Mouse (Mus musculus): ENCODE data around the gene Lrrc20. TPM values are rescaled to one million over a fixed set of nuclear protein-coding genes. Genes with fewer than 3 reads are reported as not detected.
A peak's percentile ranks its signal among the peaks of the same experiment; 100 is the strongest.

The Lrrc20 gene
- polyA plus RNA-seq, 1 experiment: 7.4 TPM

GRCm38 (mm10) chr10:61474344-61474743 lies 1.3 kb upstream of the Lrrc20 start:
- Histone ChIP-seq H3K4me1 (ENCODE audit: control insufficient read depth, insufficient read depth, insufficient read length, low read length) (peaks cover 5% of the 10 kb centered on the region), H3K4me3 (ENCODE audit: low read depth, low read length) (no peak overlapping the region), H3K27me3 (ENCODE audit: control insufficient read depth, insufficient read depth, low read length) (no peaks in the 10 kb centered on the region), H3K27ac (ENCODE audit: insufficient read depth, low read depth, low read length) (no peak overlapping the region), H3K36me3 (ENCODE audit: control insufficient read depth, insufficient read depth, low read length) (no peaks in the 10 kb centered on the region)
- TF ChIP-seq POLR2A (IDR thresholded peaks at IDR 0.05; ENCODE audit: low read depth, low read length): no peak
- no peak for TF ChIP-seq CTCF (IDR thresholded peaks at IDR 0.05; ENCODE audit: extremely low read depth, insufficient read length, insufficient replicate concordance, low read depth, low read length)
- WGBS: 76% methylated on average over 1 of the region's 1 CpGs

GRCm38 (mm10) chr10:61476440-61477165 lies 1.0 kb downstream of the Lrrc20 start:
- Histone ChIP-seq H3K4me1 (ENCODE audit: control insufficient read depth, insufficient read depth, insufficient read length, low read length) (peaks cover 5% of the 10 kb centered on the region), H3K27me3 (ENCODE audit: control insufficient read depth, insufficient read depth, low read length) (no peaks in the 10 kb centered on the region), H3K4me3 (ENCODE audit: low read depth, low read length) (peak overlapping the region; percentile 73), H3K27ac (ENCODE audit: insufficient read depth, low read depth, low read length) (peak overlapping the region; percentile 68), H3K36me3 (ENCODE audit: control insufficient read depth, insufficient read depth, low read length) (no peaks in the 10 kb centered on the region)
- WGBS: 31% methylated on average over 15 of the region's 15 CpGs
- no peak for TF ChIP-seq CTCF (IDR thresholded peaks at IDR 0.05; ENCODE audit: extremely low read depth, insufficient read length, insufficient replicate concordance, low read depth, low read length)
- TF ChIP-seq POLR2A (IDR thresholded peaks at IDR 0.05; ENCODE audit: low read depth, low read length): no peak

GRCm38 (mm10) chr10:61479461-61479860 lies 3.9 kb downstream of the Lrrc20 start:
- TF ChIP-seq CTCF (IDR thresholded peaks at IDR 0.05; ENCODE audit: extremely low read depth, insufficient read length, insufficient replicate concordance, low read depth, low read length) (no peak), POLR2A (IDR thresholded peaks at IDR 0.05; ENCODE audit: low read depth, low read length) (no peak)
- no peaks in the 10 kb centered on the region for H3K36me3 ChIP-seq (ENCODE audit: control insufficient read depth, insufficient read depth, low read length)
- WGBS: 90% methylated on average over 10 of the region's 10 CpGs

GRCm38 (mm10) chr10:61479927-61480326 lies 4.3 kb downstream of the Lrrc20 start:
- Histone ChIP-seq H3K4me3 (ENCODE audit: low read depth, low read length) (no peak overlapping the region), H3K4me1 (ENCODE audit: control insufficient read depth, insufficient read depth, insufficient read length, low read length) (peaks cover 5% of the 10 kb centered on the region), H3K27ac (ENCODE audit: insufficient read depth, low read depth, low read length) (no peak overlapping the region), H3K36me3 (ENCODE audit: control insufficient read depth, insufficient read depth, low read length) (no peaks in the 10 kb centered on the region), H3K27me3 (ENCODE audit: control insufficient read depth, insufficient read depth, low read length) (no peaks in the 10 kb centered on the region)
- 90% methylated on average over 4 of the region's 4 CpGs for WGBS
- no peak for TF ChIP-seq CTCF (IDR thresholded peaks at IDR 0.05; ENCODE audit: extremely low read depth, insufficient read length, insufficient replicate concordance, low read depth, low read length)
- no peak for TF ChIP-seq POLR2A (IDR thresholded peaks at IDR 0.05; ENCODE audit: low read depth, low read length)

More at GRCm38 (mm10) chr10:61479461-61479860, 3.9 kb downstream of the Lrrc20 start:
- no peak overlapping the region for H3K4me3 ChIP-seq (ENCODE audit: low read depth, low read length)
- H3K27me3 ChIP-seq (ENCODE audit: control insufficient read depth, insufficient read depth, low read length): no peaks in the 10 kb centered on the region
- H3K4me1 ChIP-seq (ENCODE audit: control insufficient read depth, insufficient read depth, insufficient read length, low read length): peaks cover 5% of the 10 kb centered on the region
- no peak overlapping the region for H3K27ac ChIP-seq (ENCODE audit: insufficient read depth, low read depth, low read length)

- WGBS: 59% methylated on average over 1 of the region's 1 CpGs
- no peak for TF ChIP-seq POLR2A (IDR thresholded peaks at IDR 0.05; ENCODE audit: low read depth, low read length)
- no peak for TF ChIP-seq CTCF (IDR thresholded peaks at IDR 0.05; ENCODE audit: extremely low read depth, insufficient read length, insufficient replicate concordance, low read depth, low read length)
Observed at GRCm38 (mm10) chr10:61480488-61480887, 4.9 kb downstream of the Lrrc20 start.

GRCm38 (mm10) chr10:61482771-61483170 lies 7.2 kb downstream of the Lrrc20 start:
- TF ChIP-seq CTCF (IDR thresholded peaks at IDR 0.05; ENCODE audit: extremely low read depth, insufficient read length, insufficient replicate concordance, low read depth, low read length): no peak
- no peak for TF ChIP-seq POLR2A (IDR thresholded peaks at IDR 0.05; ENCODE audit: low read depth, low read length)
- Histone ChIP-seq H3K36me3 (ENCODE audit: control insufficient read depth, insufficient read depth, low read length) (no peaks in the 10 kb centered on the region), H3K27me3 (ENCODE audit: control insufficient read depth, insufficient read depth, low read length) (no peaks in the 10 kb centered on the region), H3K4me1 (ENCODE audit: control insufficient read depth, insufficient read depth, insufficient read length, low read length) (no peaks in the 10 kb centered on the region), H3K4me3 (ENCODE audit: low read depth, low read length) (no peak overlapping the region), H3K27ac (ENCODE audit: insufficient read depth, low read depth, low read length) (no peak overlapping the region)
- 89% methylated on average over 7 of the region's 7 CpGs for WGBS

More at GRCm38 (mm10) chr10:61480488-61480887, 4.9 kb downstream of the Lrrc20 start:
- no peak overlapping the region for H3K4me3 ChIP-seq (ENCODE audit: low read depth, low read length)
- H3K27me3 ChIP-seq (ENCODE audit: control insufficient read depth, insufficient read depth, low read length): no peaks in the 10 kb centered on the region
- peaks cover 5% of the 10 kb centered on the region for H3K4me1 ChIP-seq (ENCODE audit: control insufficient read depth, insufficient read depth, insufficient read length, low read length)
- H3K27ac ChIP-seq (ENCODE audit: insufficient read depth, low read depth, low read length): no peak overlapping the region
- no peaks in the 10 kb centered on the region for H3K36me3 ChIP-seq (ENCODE audit: control insufficient read depth, insufficient read depth, low read length)

- 92% methylated on average over 11 of the region's 11 CpGs for WGBS
- H3K4me1 ChIP-seq (ENCODE audit: control insufficient read depth, insufficient read depth, insufficient read length, low read length): no peaks in the 10 kb centered on the region
Observed at GRCm38 (mm10) chr10:61484801-61485200, 9.2 kb downstream of the Lrrc20 start.

More at GRCm38 (mm10) chr10:61484801-61485200, 9.2 kb downstream of the Lrrc20 start:
- TF ChIP-seq POLR2A (IDR thresholded peaks at IDR 0.05; ENCODE audit: low read depth, low read length): no peak
- no peak for TF ChIP-seq CTCF (IDR thresholded peaks at IDR 0.05; ENCODE audit: extremely low read depth, insufficient read length, insufficient replicate concordance, low read depth, low read length)
- no peaks in the 10 kb centered on the region for H3K27me3 ChIP-seq (ENCODE audit: control insufficient read depth, insufficient read depth, low read length)
- no peak overlapping the region for H3K4me3 ChIP-seq (ENCODE audit: low read depth, low read length)
- no peak overlapping the region for H3K27ac ChIP-seq (ENCODE audit: insufficient read depth, low read depth, low read length)
- H3K36me3 ChIP-seq (ENCODE audit: control insufficient read depth, insufficient read depth, low read length): no peaks in the 10 kb centered on the region

All from small intestine, adult 2 months (tissue).